Mouse (Mus musculus): ENCODE data around the gene Dkk3. TPM values are rescaled to one million over a fixed set of nuclear protein-coding genes. Genes with fewer than 3 reads are reported as not detected.

Dkk3 gene
- polyA plus RNA-seq, 1 experiment from 2014 or later, result 5.8 TPM

DNA sequence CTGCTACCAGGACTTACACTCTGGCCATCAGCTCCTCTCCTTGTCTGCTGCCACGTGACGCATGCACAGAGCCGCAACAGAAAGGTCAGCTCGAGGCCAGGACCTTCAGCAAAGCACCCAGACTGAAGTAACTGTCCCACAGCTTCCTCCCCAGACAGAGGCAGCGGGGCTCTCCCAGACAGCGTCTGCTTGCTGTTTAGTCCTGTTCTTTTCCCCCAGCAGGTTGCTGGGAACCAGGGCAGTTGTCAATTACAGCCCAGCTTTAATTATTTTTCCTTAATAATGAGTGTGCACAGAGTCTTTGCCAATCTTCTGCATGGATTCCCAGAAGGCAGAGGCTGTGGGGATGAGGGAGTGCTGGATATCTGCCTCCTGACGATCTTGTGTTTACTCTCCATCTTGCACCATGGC lies 15.8 kb downstream of the Dkk3 start:
- no peak overlapping the region for H3K27ac ChIP-seq
- H3K4me1 ChIP-seq (replicated peaks), result no peaks in the 10 kb centered on the region
- no peaks in the 10 kb centered on the region for H3K36me3 ChIP-seq
- 52% methylated on average over 7 of the region's 7 CpGs for WGBS (ENCODE audit: insufficient replicate concordance)
- DNase-seq, result no peak
- no peaks in the 10 kb centered on the region for H3K9me3 ChIP-seq (replicated peaks)
- H3K4me3 ChIP-seq (replicated peaks), result no peak overlapping the region
- ATAC-seq (ENCODE audit: low read depth), result no peak
- H3K27me3 ChIP-seq, result no peaks in the 10 kb centered on the region
- no peak overlapping the region for H3K9ac ChIP-seq
- H3K4me2 ChIP-seq, result no peak overlapping the region

DNA sequence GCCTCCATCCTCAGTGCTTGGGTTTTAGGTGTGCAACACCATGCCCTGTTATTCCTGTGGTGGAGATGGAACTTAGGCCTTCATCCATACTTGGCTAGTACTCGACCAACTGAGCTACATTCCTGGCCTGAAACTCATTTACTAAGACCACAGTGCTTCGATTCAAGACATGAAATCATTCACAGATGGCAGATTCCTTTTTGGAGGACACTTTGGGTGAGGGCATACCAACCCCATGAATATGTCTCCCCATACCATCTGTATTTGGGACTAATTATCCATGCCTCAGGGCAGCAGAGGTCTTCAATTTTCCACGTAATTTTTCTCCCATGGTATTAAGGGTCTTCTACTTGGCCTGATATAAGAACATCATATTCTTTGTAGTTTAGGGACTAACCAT lies 16.2 kb downstream of the Dkk3 start:
- H3K4me3 ChIP-seq (replicated peaks), result no peak overlapping the region
- ATAC-seq (ENCODE audit: low read depth) (no peak), DNase-seq (no peak)
- no peak overlapping the region for H3K4me2 ChIP-seq
- no peak overlapping the region for H3K9ac ChIP-seq
- H3K9me3 ChIP-seq (replicated peaks), result no peaks in the 10 kb centered on the region
- H3K27ac ChIP-seq, result no peak overlapping the region
- 55% methylated on average over 3 of the region's 3 CpGs for WGBS (ENCODE audit: insufficient replicate concordance)
- H3K4me1 ChIP-seq (replicated peaks), result no peaks in the 10 kb centered on the region
- H3K36me3 ChIP-seq, result no peaks in the 10 kb centered on the region
- no peaks in the 10 kb centered on the region for H3K27me3 ChIP-seq

DNA sequence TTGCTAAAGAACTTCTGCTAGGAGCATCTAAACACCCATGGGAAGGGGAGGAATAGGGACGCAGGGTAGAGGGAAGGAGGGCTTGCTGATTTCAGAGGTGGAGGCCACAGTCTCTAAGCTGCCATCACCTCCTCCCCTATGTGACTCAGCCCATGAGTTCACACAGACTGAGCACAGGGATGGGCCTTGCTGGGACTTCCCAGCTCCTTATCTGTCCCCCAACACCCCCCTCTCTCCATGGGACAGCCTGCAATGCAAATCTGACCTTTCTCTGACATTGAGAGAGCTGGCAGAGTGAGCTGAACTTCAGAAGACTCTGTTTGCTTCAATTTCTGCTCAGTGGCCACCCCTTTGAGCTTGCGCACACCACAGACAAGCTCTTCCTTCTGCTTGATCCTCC lies 18.1 kb downstream of the Dkk3 start:
- Histone ChIP-seq H3K4me2 (no peak overlapping the region), H3K36me3 (no peaks in the 10 kb centered on the region), H3K4me1 (replicated peaks) (no peaks in the 10 kb centered on the region), H3K4me3 (replicated peaks) (no peak overlapping the region), H3K27me3 (no peaks in the 10 kb centered on the region), H3K9me3 (replicated peaks) (no peaks in the 10 kb centered on the region), H3K27ac (no peak overlapping the region), H3K9ac (no peak overlapping the region)
- DNase-seq, result no peak
- WGBS (ENCODE audit: insufficient replicate concordance), result 78% methylated on average over 2 of the region's 2 CpGs
- no peak for ATAC-seq (ENCODE audit: low read depth)

DNA sequence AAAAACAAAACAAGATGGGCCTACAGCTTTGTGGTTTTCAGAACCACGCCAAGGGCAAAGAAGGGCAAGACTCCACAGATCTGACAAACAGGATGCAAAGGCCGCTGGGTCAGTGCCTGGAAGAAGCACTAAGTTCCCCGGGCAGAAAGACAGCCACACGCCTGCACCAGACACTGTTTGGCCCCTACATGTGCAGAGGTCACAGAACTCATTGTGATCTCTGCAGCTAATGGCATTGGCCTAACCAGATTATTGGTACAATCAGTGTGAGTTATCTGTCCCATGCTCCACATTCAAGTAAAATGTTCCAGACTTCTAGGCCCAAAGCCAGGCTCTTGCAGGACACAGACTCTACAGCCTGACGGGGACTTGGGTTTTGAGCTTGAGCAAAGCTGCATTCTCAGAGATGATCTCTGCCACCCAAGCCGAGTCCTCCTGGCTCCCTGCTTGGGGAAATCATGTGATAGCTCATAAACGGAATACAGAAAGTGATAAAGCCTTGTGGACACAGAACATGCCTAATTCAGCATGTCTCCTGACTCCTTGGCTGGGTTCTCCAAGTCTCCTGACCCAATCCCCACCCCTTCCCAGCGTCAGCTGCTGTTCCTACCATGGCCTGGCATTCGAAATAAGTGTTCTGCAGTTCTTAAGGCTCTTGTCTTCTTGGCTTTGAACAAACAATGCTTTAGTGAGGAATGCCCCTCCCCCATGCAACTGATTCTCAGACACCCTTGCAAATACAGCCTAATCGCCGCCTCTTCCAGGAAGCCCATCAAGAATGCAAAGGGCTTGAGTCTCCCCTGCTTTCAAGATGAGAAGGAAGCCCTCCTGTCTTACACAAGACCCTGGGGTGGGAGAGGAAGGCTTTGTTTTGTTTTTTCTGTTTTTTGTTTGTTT lies 20.1 kb downstream of the Dkk3 start:
- Histone ChIP-seq H3K9ac (no peak overlapping the region), H3K4me2 (no peak overlapping the region), H3K9me3 (replicated peaks) (no peaks in the 10 kb centered on the region), H3K27ac (no peak overlapping the region), H3K27me3 (no peaks in the 10 kb centered on the region), H3K36me3 (no peaks in the 10 kb centered on the region), H3K4me3 (replicated peaks) (no peak overlapping the region), H3K4me1 (replicated peaks) (no peaks in the 10 kb centered on the region)
- 49% methylated on average over 11 of the region's 11 CpGs for WGBS (ENCODE audit: insufficient replicate concordance)
- ATAC-seq (ENCODE audit: low read depth), result no peak
- no peak for DNase-seq

DNA sequence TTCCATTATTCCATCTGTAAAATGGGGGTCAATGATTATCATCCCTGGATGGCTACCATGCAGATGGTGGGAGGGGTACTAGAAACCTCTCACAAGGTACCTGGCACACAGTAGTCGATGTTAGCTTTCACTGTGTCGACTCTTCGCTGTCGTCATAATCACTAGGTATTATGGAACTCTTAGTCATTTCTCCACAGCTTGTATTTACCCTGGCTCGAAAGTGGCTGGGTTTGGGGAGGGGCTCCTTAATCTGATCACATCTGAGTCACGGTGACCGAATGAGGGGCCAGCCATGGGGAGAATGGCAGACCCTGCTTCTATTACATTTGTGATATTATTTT lies 20.7 kb downstream of the Dkk3 start:
- H3K9me3 ChIP-seq (replicated peaks), result no peaks in the 10 kb centered on the region
- no peaks in the 10 kb centered on the region for H3K36me3 ChIP-seq
- ATAC-seq (ENCODE audit: low read depth) (no peak), DNase-seq (no peak)
- H3K27ac ChIP-seq, result no peak overlapping the region
- no peaks in the 10 kb centered on the region for H3K27me3 ChIP-seq
- no peak overlapping the region for H3K4me3 ChIP-seq (replicated peaks)
- H3K9ac ChIP-seq, result no peak overlapping the region
- 71% methylated on average over 7 of the region's 7 CpGs for WGBS (ENCODE audit: insufficient replicate concordance)
- H3K4me2 ChIP-seq, result no peak overlapping the region
- no peaks in the 10 kb centered on the region for H3K4me1 ChIP-seq (replicated peaks)

DNA sequence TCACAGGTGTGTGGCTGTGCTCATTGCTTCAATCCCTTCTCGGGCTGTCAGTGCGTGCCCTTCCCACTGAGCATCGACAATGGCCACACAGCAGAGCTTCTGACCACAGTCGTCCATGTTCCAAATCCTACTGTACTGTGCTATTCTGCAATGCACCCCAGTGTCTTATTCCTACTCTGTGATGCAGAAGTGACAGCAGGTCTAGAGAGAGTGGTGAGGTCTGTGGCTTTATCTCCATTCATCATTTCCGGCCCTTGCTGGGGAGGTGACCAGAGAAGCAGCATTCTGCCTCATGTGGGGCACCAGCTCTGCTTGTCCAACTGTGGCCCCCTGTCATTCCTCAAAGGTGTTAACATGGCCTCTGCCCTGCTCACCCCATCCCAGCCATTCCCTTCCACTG lies 22.3 kb downstream of the Dkk3 start:
- WGBS (ENCODE audit: insufficient replicate concordance), result 71% methylated on average over 5 of the region's 5 CpGs
- Histone ChIP-seq H3K9me3 (replicated peaks) (no peaks in the 10 kb centered on the region), H3K9ac (no peak overlapping the region), H3K27me3 (no peaks in the 10 kb centered on the region), H3K36me3 (no peaks in the 10 kb centered on the region), H3K4me1 (replicated peaks) (no peaks in the 10 kb centered on the region), H3K27ac (no peak overlapping the region), H3K4me3 (replicated peaks) (no peak overlapping the region), H3K4me2 (no peak overlapping the region)
- DNase-seq, result no peak
- ATAC-seq (ENCODE audit: low read depth), result no peak

DNA sequence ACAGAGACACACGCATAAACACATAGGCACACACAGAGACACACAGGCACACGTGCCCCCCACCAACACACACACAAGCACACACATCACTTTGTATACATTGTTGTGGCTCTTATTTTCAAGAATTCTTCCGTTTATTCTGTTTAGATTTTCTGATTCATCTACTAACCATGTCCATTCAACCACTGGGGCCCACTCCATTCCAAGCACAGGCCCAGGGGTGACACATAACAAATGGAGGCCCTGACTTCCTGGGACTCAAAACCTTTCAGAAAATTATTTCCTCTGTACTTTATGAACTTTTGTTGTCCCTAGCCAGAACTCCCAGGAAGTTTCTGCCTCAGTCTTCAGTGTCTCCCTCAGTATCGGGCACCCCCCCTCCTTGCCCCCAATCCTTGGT lies 23.7 kb downstream of the Dkk3 start:
- H3K27me3 ChIP-seq, result no peaks in the 10 kb centered on the region
- no peak for ATAC-seq (ENCODE audit: low read depth)
- H3K4me2 ChIP-seq, result no peak overlapping the region
- WGBS (ENCODE audit: insufficient replicate concordance), result 69% methylated on average over 4 of the region's 4 CpGs
- no peak overlapping the region for H3K4me3 ChIP-seq (replicated peaks)
- H3K27ac ChIP-seq, result no peak overlapping the region
- H3K9ac ChIP-seq, result no peak overlapping the region
- H3K36me3 ChIP-seq, result no peaks in the 10 kb centered on the region
- DNase-seq, result no peak
- no peaks in the 10 kb centered on the region for H3K9me3 ChIP-seq (replicated peaks)
- no peaks in the 10 kb centered on the region for H3K4me1 ChIP-seq (replicated peaks)

DNA sequence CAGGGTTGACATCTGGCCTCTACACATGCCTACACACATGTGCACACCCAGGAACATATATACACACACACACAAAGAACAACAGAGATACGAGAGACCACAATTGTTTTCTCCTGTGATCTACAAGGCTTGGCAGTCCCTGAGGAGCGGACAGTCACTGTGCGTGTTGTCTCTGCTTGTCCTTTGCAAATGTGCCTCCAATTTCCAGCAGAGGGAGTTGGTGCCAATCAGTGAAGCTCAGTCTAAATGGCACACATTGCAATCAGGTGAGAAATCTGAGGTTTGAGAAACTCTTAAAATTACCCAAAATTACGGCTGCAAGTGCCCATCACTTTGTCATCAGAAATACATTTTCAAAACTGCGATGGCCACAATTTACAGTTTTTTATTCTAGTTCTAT lies 25.6 kb downstream of the Dkk3 start:
- no peaks in the 10 kb centered on the region for H3K9me3 ChIP-seq (replicated peaks)
- no peak overlapping the region for H3K27ac ChIP-seq
- H3K4me1 ChIP-seq (replicated peaks), result 0 out of 2 replicates have a peak, but pooled peaks cover 5% of the 10 kb centered on the region
- no peak overlapping the region for H3K9ac ChIP-seq
- ATAC-seq (ENCODE audit: low read depth), result no peak
- H3K4me3 ChIP-seq (replicated peaks), result no peak overlapping the region
- H3K4me2 ChIP-seq, result no peak overlapping the region
- 83% methylated on average over 5 of the region's 5 CpGs for WGBS (ENCODE audit: insufficient replicate concordance)
- H3K27me3 ChIP-seq, result no peaks in the 10 kb centered on the region
- H3K36me3 ChIP-seq, result no peaks in the 10 kb centered on the region
- no peak for DNase-seq

DNA sequence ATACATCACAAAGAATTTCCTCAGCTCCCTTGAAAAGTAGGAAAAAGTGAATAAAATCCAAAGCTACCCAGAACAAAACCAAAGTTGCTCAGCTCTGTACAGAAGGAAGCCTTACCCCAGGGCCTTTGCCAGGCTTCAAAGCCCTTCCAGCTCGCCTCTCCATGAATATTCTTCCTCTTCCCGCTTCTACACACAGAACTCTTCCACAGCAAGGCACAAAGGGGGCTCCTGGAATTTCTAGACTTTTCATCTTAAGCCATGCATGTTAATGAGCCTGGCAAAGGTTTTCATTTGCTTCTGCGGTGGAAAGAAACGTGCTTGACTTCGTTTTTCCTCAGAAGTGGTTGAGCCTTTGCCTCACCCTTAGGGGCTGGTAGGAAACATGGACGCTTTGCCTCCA lies 26.9 kb downstream of the Dkk3 start:
- 60% methylated on average over 6 of the region's 6 CpGs for WGBS (ENCODE audit: insufficient replicate concordance)
- Histone ChIP-seq H3K36me3 (no peaks in the 10 kb centered on the region), H3K27me3 (no peaks in the 10 kb centered on the region), H3K4me3 (replicated peaks) (no peak overlapping the region), H3K27ac (no peak overlapping the region), H3K9me3 (replicated peaks) (no peaks in the 10 kb centered on the region), H3K4me1 (replicated peaks) (0 out of 2 replicates have a peak, but pooled peaks cover 8% of the 10 kb centered on the region), H3K9ac (no peak overlapping the region), H3K4me2 (no peak overlapping the region)
- ATAC-seq (ENCODE audit: low read depth), result no peak
- DNase-seq, result no peak

DNA sequence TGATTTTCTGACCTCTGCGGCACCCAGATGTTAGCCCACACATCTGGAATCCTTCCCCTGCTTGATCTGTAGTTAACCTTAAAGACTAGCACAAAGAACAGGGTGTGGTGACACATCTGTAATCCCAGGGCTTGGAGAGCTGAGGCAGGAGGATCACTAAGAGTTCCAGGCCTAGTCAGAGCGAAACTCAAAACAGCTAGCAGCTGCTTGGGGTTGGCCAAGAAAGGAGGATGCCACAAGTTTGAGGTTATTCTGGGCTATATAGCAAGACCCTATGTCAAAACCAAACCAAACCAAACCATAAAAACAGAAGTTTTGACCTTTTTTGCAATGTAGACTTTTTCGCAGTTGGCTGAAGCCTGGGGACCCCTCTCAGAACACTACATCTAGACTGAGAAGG lies 28.2 kb downstream of the Dkk3 start:
- 83% methylated on average over 3 of the region's 3 CpGs for WGBS (ENCODE audit: insufficient replicate concordance)

DNA sequence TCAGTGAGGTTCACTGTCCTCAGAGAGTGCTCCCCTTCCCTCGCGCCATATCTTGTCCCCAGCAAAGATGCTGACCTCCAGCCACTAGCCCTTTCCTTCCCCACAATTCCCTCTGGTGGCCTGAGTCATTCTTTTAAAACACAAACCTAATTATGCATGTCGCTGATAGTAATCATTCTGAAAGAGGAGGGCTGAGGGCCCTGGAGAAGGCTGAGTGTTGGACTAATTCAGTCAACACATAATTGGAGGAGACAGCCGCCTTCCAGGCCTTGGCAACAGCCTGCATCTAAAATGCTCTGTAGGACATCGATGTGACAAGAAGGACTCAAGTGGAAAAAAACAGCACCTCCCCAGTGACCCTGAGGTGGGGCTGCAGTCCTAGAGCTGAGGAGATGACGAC lies 29.0 kb downstream of the Dkk3 start:
- H3K27me3 ChIP-seq, result no peaks in the 10 kb centered on the region
- no peaks in the 10 kb centered on the region for H3K36me3 ChIP-seq
- ATAC-seq (ENCODE audit: low read depth) (no peak), DNase-seq (no peak)
- 73% methylated on average over 6 of the region's 6 CpGs for WGBS (ENCODE audit: insufficient replicate concordance)
- H3K4me3 ChIP-seq (replicated peaks), result no peak overlapping the region
- no peak overlapping the region for H3K27ac ChIP-seq
- H3K9ac ChIP-seq, result no peak overlapping the region
- H3K4me2 ChIP-seq, result no peak overlapping the region
- H3K9me3 ChIP-seq (replicated peaks), result no peaks in the 10 kb centered on the region
- H3K4me1 ChIP-seq (replicated peaks), result 0 out of 2 replicates have a peak, but pooled peaks cover 8% of the 10 kb centered on the region

More for the DNA sequence above, 28.2 kb downstream of the Dkk3 start:
- Histone ChIP-seq H3K36me3 (no peaks in the 10 kb centered on the region), H3K4me2 (no peak overlapping the region), H3K27me3 (no peaks in the 10 kb centered on the region), H3K4me3 (replicated peaks) (no peak overlapping the region), H3K9ac (no peak overlapping the region), H3K4me1 (replicated peaks) (0 out of 2 replicates have a peak, but pooled peaks cover 8% of the 10 kb centered on the region), H3K9me3 (replicated peaks) (no peaks in the 10 kb centered on the region), H3K27ac (no peak overlapping the region)
- no peak for DNase-seq
- ATAC-seq (ENCODE audit: low read depth), result no peak

DNA sequence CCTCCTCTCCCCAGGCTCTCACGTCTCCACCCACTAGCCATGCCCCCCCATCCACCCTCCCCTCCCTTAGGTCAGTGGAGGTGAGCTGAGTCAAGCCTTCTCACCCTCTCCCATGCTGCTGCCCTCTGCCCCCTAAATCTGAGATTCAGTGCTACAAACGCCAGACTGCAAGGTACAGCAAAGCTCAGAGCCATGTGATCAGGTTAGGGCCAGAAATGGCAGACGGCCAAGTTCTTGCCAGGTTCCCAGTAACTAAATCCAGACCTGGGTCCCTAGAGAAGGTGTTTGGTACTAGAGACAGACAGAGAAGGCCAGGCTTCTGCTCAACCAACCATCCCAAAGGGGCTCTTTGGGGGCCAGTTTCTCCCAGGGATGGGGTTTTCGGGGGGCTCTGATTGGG lies 30.0 kb downstream of the Dkk3 start:
- H3K9ac ChIP-seq, result no peak overlapping the region
- H3K36me3 ChIP-seq, result no peaks in the 10 kb centered on the region
- H3K9me3 ChIP-seq (replicated peaks), result no peaks in the 10 kb centered on the region
- H3K4me3 ChIP-seq (replicated peaks), result no peak overlapping the region
- H3K27ac ChIP-seq, result no peak overlapping the region
- H3K4me1 ChIP-seq (replicated peaks), result 0 out of 2 replicates have a peak, but pooled peaks cover 8% of the 10 kb centered on the region
- no peaks in the 10 kb centered on the region for H3K27me3 ChIP-seq
- WGBS (ENCODE audit: insufficient replicate concordance), result 46% methylated on average over 4 of the region's 4 CpGs
- no peak for DNase-seq
- peak; percentile 45; the same call in 1 of the 2 replicates for ATAC-seq (ENCODE audit: low read depth)
- no peak overlapping the region for H3K4me2 ChIP-seq

Measured in liver, embryonic 13.5 days (tissue).